Mouse (Mus musculus) embryonic facial prominence, embryonic 15.5 days (tissue): ENCODE data around the gene Crlf1. TPM values are rescaled to one million over a fixed set of nuclear protein-coding genes. Genes with fewer than 3 reads are reported as not detected.

Experiments
- ATAC-seq: fragments of 200-750 bp; cut with Nextera tagmentation; 2 replicates; pipeline ENCODE4 v1.8.0; 2017; ENCODE audit warnings: low read depth, moderate TSS enrichment; ENCODE audit not compliant: insufficient number of reproducible peaks, low FRiP score, low TSS enrichment
- H3K27ac ChIP-seq: fragments of 300-500 bp; sonication (generic); replicated peaks from 2 replicates; pipeline ENCODE4 v1.5.1; 2015; ENCODE audit warnings: mild to moderate bottlenecking, inconsistent platforms
- H3K27me3 ChIP-seq: fragments of 300-500 bp; sonication (generic); 2 replicates; pipeline ENCODE4 v1.6.1; 2015; ENCODE audit warnings: inconsistent platforms
- H3K36me3 ChIP-seq: fragments of 300-500 bp; sonication (generic); 2 replicates; pipeline ENCODE4 v1.6.1; 2015; ENCODE audit warnings: mild to moderate bottlenecking, inconsistent platforms
- H3K4me1 ChIP-seq: fragments of 300-500 bp; sonication (generic); 2 replicates; pipeline ENCODE4 v1.6.1; 2015; ENCODE audit warnings: inconsistent platforms
- H3K4me2 ChIP-seq: fragments of 300-500 bp; sonication (generic); replicated peaks from 2 replicates; pipeline ENCODE4 v1.6.1; 2015; ENCODE audit warnings: mild to moderate bottlenecking, inconsistent platforms
- H3K4me3 ChIP-seq: fragments of 300-500 bp; sonication (generic); replicated peaks from 2 replicates; pipeline ENCODE4 v1.5.1; 2015; ENCODE audit warnings: mild to moderate bottlenecking, inconsistent platforms
- H3K9ac ChIP-seq: fragments of 300-500 bp; sonication (generic); 2 replicates; pipeline ENCODE4 v1.6.1; 2015; ENCODE audit warnings: inconsistent platforms
- H3K9me3 ChIP-seq: fragments of 300-500 bp; sonication (generic); replicated peaks from 2 replicates; pipeline ENCODE4 v1.6.1; 2016; ENCODE audit warnings: inconsistent platforms
- WGBS: fragments of 180-500 bp; shearing (Covaris S2); methylation state at CpG from one replicate; pipeline ENCODE4 v1.1.7; 2015; 5-methylcytosine and 5-hydroxymethylcytosine counted together
- polyA plus RNA-seq: library from polyadenylated mRNA; unstranded; fragments of >200 nt; fragmentation: Nextera tagmentation; extraction: Ambion mirVana; gene quantifications from 2 replicates; pipeline ENCODE4 v1.2.1, GENCODE M21; 2015

Gene Crlf1
- polyA plus RNA-seq, 1 experiment from 2014 or later: 159 TPM

DNA sequence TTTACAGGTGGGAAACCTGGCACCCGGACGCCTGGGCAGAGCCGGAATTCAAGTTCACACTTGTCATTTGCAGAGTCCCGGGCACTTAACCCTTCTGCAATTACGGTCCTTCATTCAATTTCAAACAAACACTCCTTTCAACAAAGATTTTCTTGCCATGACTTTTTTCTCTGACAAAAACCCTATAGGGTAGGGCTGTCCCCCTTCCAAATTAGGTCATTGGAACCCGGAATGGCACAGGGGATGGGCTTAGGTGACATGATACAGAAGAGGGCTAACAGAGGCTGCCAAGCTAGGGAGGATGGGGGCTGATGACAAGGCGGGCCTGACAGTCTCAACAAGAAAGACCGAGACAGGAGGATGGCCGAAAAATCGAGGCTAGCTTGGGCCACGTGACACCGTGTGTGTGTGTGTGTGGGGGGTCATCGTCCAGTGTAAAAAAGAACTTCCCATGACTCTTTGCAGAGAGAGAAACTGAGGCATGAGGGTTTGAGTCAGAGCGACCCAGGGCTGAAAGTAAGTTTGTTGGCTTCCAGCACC lies 4.0 kb upstream of the Crlf1 start:
- no peaks in the 10 kb centered on the region for H3K9me3 ChIP-seq
- peak overlapping the region; percentile 39; the same call in 1 of the 2 replicates for H3K27ac ChIP-seq
- peak overlapping the region; percentile 65 for H3K4me2 ChIP-seq
- 0 out of 2 replicates have a peak overlapping the region, but pooled peaks have one; percentile 4 for H3K9ac ChIP-seq
- peaks cover 69% of the 10 kb centered on the region for H3K4me1 ChIP-seq
- peaks cover 80% of the 10 kb centered on the region for H3K27me3 ChIP-seq
- no peaks in the 10 kb centered on the region for H3K36me3 ChIP-seq
- H3K4me3 ChIP-seq: peak overlapping the region; percentile 36
- WGBS: 4% methylated on average over 14 of the region's 14 CpGs
- no peak for ATAC-seq

DNA sequence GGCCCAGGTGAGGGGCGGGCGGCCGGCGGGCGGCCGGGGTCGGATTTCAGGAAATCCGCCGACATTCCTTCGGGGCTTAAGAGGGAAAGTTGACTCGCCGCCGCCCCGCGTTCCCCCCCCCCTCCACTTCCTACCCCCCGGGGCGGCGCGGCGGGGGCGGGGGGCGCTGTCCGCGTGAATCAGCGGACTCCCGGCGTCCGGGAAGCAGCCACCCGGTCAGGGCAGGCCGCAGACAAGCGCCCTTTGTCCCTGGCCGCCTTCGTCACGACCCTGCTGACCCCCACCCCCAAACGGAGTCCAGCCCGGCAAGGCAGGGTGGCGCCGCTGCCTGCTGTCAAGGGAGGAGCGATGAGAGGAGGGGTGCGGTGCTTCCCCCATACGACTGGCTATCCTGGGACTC lies 3.4 kb upstream of the Crlf1 start:
- H3K4me3 ChIP-seq: peak overlapping the region; percentile 36
- H3K9me3 ChIP-seq: no peaks in the 10 kb centered on the region
- H3K4me2 ChIP-seq: peak overlapping the region; percentile 65
- WGBS: 2% methylated on average over 33 of the region's 41 CpGs
- 0 out of 2 replicates have a peak overlapping the region, but pooled peaks have one; percentile 4 for H3K9ac ChIP-seq
- peaks cover 85% of the 10 kb centered on the region for H3K27me3 ChIP-seq
- ATAC-seq: no peak
- peak overlapping the region; percentile 39; the same call in 1 of the 2 replicates for H3K27ac ChIP-seq
- H3K36me3 ChIP-seq: no peaks in the 10 kb centered on the region
- peaks cover 74% of the 10 kb centered on the region for H3K4me1 ChIP-seq

DNA sequence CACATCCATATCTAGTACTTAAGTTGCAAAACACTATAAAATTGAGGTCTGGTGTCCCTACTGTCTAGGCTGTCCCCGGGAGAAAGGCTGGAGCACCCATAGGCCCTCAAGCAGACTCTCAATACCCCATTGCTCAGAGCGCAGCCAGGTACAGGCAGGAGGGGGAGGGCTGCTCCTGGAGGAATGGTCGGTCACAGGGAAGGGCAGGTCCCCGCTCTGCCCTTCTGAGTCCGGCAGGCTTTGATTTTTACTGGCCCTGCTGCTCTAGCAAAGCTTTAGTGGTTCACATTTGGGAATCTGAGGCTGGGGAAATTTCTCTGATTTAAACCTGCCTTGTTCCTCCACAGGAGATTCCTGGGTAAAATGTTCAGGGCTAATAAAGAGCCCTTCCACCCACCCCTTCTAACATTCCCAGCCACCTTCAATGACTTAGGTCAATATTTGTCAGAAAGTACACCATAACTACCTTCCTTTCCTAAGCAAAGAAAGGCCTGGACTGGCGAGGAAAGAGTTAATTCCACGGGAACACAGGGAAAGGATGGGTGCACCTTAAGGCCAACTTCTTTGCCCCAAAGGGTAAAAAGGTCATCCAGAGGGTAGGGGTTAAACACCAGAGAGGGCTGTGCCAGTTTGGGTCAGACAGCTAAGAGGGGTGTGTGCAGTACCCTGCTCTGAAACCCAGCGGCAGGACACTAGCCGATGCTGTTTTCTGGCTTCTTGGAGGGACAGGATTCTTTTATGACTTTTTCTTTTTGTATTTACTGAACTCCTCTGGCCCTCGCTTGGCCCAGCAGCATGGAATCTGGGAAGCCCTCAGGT lies 2.7 kb upstream of the Crlf1 start:
- peaks cover 81% of the 10 kb centered on the region for H3K4me1 ChIP-seq
- no peak for ATAC-seq
- 31% methylated on average over 10 of the region's 10 CpGs for WGBS

DNA sequence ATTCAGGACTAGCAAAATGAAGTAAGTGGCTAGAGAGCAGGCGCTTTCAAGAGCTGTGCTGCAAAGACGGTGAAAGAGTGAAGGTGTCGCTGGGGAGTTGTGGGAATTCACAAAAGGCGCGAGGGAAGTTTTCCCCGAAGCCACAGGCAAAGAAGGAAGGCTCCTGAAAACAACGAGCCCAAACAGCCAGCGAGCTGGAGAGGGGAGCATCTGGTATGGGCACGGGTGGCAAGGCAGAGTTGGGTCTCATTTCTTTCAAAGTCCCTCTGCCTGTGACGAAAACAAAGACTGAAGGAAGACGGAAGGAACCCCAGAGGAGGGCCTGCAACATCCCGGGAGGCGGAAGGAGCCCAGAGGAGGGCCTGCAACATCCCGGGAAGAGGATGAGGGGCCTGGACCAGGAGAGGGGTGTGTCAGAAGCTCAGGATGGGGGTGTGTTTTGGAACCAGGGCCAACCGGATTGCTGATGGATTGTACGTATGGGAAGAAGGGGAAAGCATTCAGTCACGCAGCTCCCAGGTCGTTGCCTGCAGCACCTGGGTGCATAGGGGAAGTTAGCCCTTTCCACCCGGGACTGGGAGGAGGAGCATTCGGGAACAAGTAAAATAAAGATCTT lies 2.0 kb upstream of the Crlf1 start:
- Histone ChIP-seq H3K4me1 (peaks cover 89% of the 10 kb centered on the region), H3K27me3 (peaks cover 93% of the 10 kb centered on the region), H3K36me3 (no peaks in the 10 kb centered on the region), H3K4me2 (peak overlapping the region; percentile 88), H3K9ac (no peak overlapping the region), H3K27ac (peak overlapping the region; percentile 51), H3K4me3 (0 out of 2 replicates have a peak overlapping the region, but pooled peaks have one; percentile 7), H3K9me3 (no peaks in the 10 kb centered on the region)
- 7% methylated on average over 20 of the region's 20 CpGs for WGBS
- no peak for ATAC-seq

More for the DNA sequence above, 2.7 kb upstream of the Crlf1 start:
- H3K9me3 ChIP-seq: no peaks in the 10 kb centered on the region
- H3K36me3 ChIP-seq: no peaks in the 10 kb centered on the region
- no peak overlapping the region for H3K9ac ChIP-seq
- peak overlapping the region; percentile 51 for H3K27ac ChIP-seq
- H3K4me2 ChIP-seq: peak overlapping the region; percentile 88
- peaks cover 92% of the 10 kb centered on the region for H3K27me3 ChIP-seq
- H3K4me3 ChIP-seq: peak overlapping the region; percentile 36; the same call in 1 of the 2 replicates

DNA sequence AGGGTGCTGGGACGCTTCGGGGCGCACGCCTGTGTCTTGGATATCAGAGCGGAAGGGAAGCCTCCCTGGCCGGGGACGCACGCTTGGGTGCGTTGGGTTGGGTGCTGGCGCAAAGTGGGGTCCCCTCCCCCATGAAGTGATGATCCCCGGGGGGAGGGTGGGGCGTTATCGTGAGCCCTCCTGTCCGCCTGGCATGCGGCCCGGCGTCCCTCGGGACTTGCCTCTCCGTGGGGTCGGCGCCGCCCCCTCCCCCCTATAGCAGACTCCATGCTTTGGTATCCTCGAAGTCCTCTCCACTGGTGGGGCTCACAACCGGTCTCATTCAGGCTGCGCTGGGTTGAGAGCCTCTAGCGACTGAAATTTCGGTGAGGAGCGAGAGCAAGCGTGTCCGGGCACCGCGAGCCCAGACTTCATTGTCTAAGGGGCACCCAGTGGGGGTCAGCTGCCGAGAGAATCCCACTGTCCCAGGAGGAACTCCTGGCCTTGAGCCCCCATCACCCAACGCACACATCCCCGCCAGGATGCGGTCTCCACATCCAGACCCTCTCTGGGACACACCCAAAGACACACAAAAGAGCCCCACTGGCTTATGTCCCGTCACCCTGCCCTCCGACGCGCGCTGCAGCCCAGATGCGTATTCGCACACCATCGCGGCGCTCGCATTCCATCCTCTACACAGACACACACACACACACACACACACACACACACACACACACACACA lies 896 bp downstream of the Crlf1 start:
- H3K27me3 ChIP-seq: peaks cover 81% of the 10 kb centered on the region
- peak overlapping the region; percentile 52 for H3K4me3 ChIP-seq
- H3K9ac ChIP-seq: peak overlapping the region; percentile 53
- peak overlapping the region; percentile 88 for H3K4me2 ChIP-seq
- no peaks in the 10 kb centered on the region for H3K36me3 ChIP-seq
- under 1% methylated on average over 47 of the region's 47 CpGs for WGBS
- H3K4me1 ChIP-seq: peaks cover 85% of the 10 kb centered on the region
- ATAC-seq: no peak
- peak overlapping the region; percentile 85 for H3K27ac ChIP-seq
- no peaks in the 10 kb centered on the region for H3K9me3 ChIP-seq

DNA sequence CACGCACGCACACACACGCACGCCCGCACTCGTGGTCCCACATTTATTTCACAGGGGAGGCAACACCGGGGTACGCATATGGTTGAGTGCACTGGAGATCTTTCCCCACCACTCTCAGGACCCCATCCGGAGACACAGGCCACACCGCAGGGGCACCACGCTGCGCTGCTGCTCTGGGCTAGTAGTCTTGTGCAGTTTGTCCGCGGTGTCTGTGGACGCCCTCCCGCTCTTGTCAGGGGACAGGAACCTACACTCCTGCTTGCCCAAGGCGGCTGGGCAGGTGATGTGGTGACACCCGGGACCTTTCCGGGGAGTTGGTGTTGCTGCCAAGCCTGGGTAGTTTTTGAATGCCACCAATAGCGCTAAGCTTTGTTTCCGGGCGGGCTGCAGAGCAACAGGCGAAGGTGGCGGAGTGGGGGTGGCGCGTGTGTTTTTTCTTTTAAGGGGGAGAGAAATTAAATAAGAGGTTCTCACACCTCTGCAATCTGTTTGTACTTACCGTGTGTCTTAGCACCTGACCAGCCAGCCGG lies 1.5 kb downstream of the Crlf1 start:
- ATAC-seq: no peak
- no peaks in the 10 kb centered on the region for H3K36me3 ChIP-seq
- H3K27me3 ChIP-seq: peaks cover 75% of the 10 kb centered on the region
- H3K27ac ChIP-seq: peak overlapping the region; percentile 85
- WGBS: 5% methylated on average over 28 of the region's 28 CpGs
- H3K9me3 ChIP-seq: no peaks in the 10 kb centered on the region
- H3K4me1 ChIP-seq: peaks cover 80% of the 10 kb centered on the region
- peak overlapping the region; percentile 52 for H3K4me3 ChIP-seq
- peak overlapping the region; percentile 53 for H3K9ac ChIP-seq
- peak overlapping the region; percentile 88 for H3K4me2 ChIP-seq

DNA sequence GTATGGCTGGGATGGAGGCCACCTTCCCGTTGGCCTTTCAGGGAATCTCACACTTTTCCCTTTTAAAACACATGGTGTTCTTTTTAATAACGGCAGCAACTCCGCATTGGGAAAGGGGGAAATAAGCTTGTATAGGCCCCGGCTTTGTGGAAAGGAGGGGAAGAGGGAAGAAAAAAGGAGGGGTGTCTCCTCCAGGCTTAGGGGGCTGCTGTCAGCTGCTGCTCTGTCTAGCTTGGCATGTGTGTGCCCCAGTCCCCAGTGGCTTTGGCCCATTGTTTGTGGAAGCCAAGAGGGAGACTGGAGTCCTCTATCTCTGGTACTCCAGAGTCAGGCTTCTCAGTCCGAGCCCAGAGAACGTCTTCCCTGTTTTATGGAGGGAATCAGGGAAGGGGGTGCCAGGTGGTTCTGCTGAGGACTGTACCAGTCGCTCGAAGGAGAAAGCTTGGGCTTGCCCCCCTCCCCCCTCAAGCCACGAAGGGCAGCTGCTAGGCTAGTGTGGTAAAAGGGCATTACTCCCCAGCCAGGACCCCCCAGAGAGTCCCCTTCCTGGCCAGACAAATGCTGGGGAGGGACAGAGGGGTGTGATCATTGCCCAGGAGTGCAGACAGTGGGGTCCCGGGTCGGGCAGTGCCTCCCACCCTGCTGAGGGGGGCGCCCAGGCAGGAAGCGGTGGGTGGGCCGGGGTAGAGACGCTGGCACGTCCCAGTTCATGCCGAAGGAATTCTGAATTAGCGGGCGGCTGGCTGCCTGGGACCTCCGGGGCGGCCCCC lies 2.2 kb downstream of the Crlf1 start:
- Histone ChIP-seq H3K36me3 (no peaks in the 10 kb centered on the region), H3K9ac (peak overlapping the region; percentile 53; the same call in 1 of the 2 replicates), H3K4me1 (peaks cover 80% of the 10 kb centered on the region), H3K4me3 (peak overlapping the region; percentile 52), H3K27ac (peak overlapping the region; percentile 85), H3K27me3 (peaks cover 75% of the 10 kb centered on the region), H3K9me3 (no peaks in the 10 kb centered on the region), H3K4me2 (peak overlapping the region; percentile 88)
- ATAC-seq: peak; percentile 43; the same call in 1 of the 2 replicates
- WGBS: 4% methylated on average over 18 of the region's 21 CpGs

DNA sequence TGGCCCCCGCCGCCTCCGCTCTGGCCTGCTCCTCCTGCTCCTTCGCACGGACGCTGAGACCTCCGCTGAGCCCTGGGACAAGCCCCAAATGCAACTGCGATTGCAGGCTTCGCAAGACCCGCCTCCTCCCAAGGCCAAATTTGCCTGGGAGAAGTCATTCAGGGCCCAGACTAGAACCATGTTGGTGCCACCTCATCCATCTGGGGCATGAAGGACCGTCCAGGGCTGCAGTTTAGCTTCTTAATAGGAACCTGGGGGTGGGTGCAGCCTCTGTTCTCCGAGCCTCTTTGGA lies 2.8 kb downstream of the Crlf1 start:
- H3K9me3 ChIP-seq: no peaks in the 10 kb centered on the region
- no peaks in the 10 kb centered on the region for H3K36me3 ChIP-seq
- peak overlapping the region; percentile 88 for H3K4me2 ChIP-seq
- no peak for ATAC-seq
- peaks cover 80% of the 10 kb centered on the region for H3K4me1 ChIP-seq
- H3K4me3 ChIP-seq: peak overlapping the region; percentile 52
- 10% methylated on average over 12 of the region's 12 CpGs for WGBS
- peaks cover 73% of the 10 kb centered on the region for H3K27me3 ChIP-seq
- H3K27ac ChIP-seq: peak overlapping the region; percentile 85
- H3K9ac ChIP-seq: 0 out of 2 replicates have a peak overlapping the region, but pooled peaks have one; percentile 53

DNA sequence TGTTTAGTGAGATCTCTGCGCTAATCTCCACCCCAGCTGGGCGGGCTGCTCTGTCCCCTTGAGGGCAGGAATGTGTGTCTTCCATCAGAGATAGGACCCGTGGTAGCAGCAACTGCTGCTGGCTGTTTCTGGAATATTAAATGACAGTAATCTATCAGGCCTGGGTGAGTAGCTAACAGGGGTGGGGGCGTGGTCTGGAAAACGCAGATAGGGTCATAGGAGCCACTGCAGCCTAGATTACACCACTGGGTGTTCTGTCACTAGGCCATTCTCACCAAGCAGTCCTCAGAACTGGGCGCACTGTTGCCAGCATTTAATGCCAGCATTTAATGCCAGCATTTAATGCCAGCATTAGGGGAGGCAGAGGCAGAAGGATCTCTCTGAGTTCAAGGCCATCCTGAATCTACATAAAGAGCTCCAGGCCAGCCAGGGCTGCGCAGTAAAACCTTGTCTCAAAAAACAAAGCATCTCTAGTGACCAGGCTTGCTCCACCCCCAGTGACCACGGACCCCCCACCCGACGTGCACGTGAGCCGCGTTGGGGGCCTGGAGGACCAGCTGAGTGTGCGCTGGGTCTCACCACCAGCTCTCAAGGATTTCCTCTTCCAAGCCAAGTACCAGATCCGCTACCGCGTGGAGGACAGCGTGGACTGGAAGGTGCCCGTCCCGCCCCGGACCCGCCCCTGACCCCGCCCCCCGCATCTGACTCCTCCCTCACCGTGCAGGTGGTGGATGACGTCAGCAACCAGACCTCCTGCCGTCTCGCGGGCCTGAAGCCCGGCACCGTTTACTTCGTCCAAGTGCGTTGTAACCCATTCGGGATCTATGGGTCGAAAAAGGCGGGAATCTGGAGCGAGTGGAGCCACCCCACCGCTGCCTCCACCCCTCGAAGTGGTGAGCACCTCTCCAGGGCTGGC lies 7.7 kb downstream of the Crlf1 start:
- peaks cover 46% of the 10 kb centered on the region for H3K27me3 ChIP-seq
- no peaks in the 10 kb centered on the region for H3K9me3 ChIP-seq
- H3K4me1 ChIP-seq: peaks cover 80% of the 10 kb centered on the region
- no peak for ATAC-seq
- WGBS: 15% methylated on average over 39 of the region's 39 CpGs
- no peak overlapping the region for H3K9ac ChIP-seq
- H3K4me3 ChIP-seq: peak overlapping the region; percentile 7; the same call in 1 of the 2 replicates
- peaks cover 6% of the 10 kb centered on the region; the same call in 1 of the 2 replicates for H3K36me3 ChIP-seq
- H3K27ac ChIP-seq: no peak overlapping the region
- peak overlapping the region; percentile 36 for H3K4me2 ChIP-seq
